Mouse (Mus musculus) liver, adult 2 months (tissue): ENCODE measurements around the gene Slamf9. TPM values are rescaled to one million over a fixed set of nuclear protein-coding genes. Genes with fewer than 3 reads are reported as not detected.

Experiments
- DNase-seq: peaks from one replicate; pipeline ENCODE4 v3.0.0-alpha.2; 2011; ENCODE audit warnings: low read depth, low spot score; ENCODE audit errors: extremely low read depth
- H3K27ac ChIP-seq: fragments of 200-500 bp; replicated peaks from 2 replicates; pipeline ENCODE4 v1.5.1; 2012; ENCODE audit warnings: low read depth, mild to moderate bottlenecking, control low read depth, inconsistent platforms, low read length; ENCODE audit not compliant: insufficient read depth
- H3K27me3 ChIP-seq: fragments of 200-500 bp; 2 replicates; pipeline ENCODE4 v1.6.1; 2012; ENCODE audit warnings: mild to moderate bottlenecking, moderate library complexity, low read length, inconsistent platforms; ENCODE audit not compliant: control insufficient read depth, insufficient read depth
- H3K36me3 ChIP-seq: fragments of 200-500 bp; 2 replicates; pipeline ENCODE4 v1.6.1; 2012; ENCODE audit warnings: low read length, inconsistent platforms; ENCODE audit not compliant: control insufficient read depth, insufficient read depth
- H3K4me1 ChIP-seq: fragments of 200-500 bp; 2 replicates; pipeline ENCODE4 v1.6.1; 2011; ENCODE audit warnings: low read length; ENCODE audit not compliant: control insufficient read depth, insufficient read depth
- H3K4me3 ChIP-seq: fragments of 200-500 bp; 2 replicates; pipeline ENCODE4 v1.5.1; 2011; ENCODE audit warnings: low read depth, mild to moderate bottlenecking, control low read depth, low read length, moderate library complexity; ENCODE audit not compliant: insufficient read depth
- H3K79me2 ChIP-seq: fragments of 200-500 bp; 2 replicates; pipeline ENCODE4 v1.6.1; 2012; ENCODE audit warnings: inconsistent platforms, mild to moderate bottlenecking, low read length, moderate library complexity; ENCODE audit not compliant: control insufficient read depth, insufficient read depth
- H3K9ac ChIP-seq: fragments of 200-500 bp; 2 replicates; pipeline ENCODE4 v1.6.1; 2012; ENCODE audit warnings: low read depth, mild to moderate bottlenecking, control low read depth, inconsistent platforms, low read length
- CTCF ChIP-seq: fragments of 200-500 bp; IDR thresholded peaks from 2 replicates; pipeline ENCODE4 v1.5.1; 2011; ENCODE audit warnings: low read depth, low read length, control low read depth
- POLR2A ChIP-seq: fragments of 200-500 bp; IDR thresholded peaks from 2 replicates; pipeline ENCODE4 v1.6.1; 2011; ENCODE audit warnings: low read length, control low read depth; ENCODE audit not compliant: insufficient read depth; ENCODE audit errors: extremely low read depth
- WGBS: fragments of 180-500 bp; shearing (Covaris S2); methylation state at CpG from one replicate; pipeline ENCODE4 v1.1.7; 2018; 5-methylcytosine and 5-hydroxymethylcytosine counted together
- polyA plus RNA-seq: library from polyadenylated mRNA; depleted of rRNA; stranded (reverse); fragments of >200 nt; gene quantifications from 2 replicates; pipeline ENCODE4 v1.2.3, GENCODE M21; 2012
- total RNA-seq: library from RNA; depleted of rRNA; stranded (reverse); fragments of >200 nt; gene quantifications from 2 replicates; pipeline ENCODE4 v1.2.3, GENCODE M21; 2014

Slamf9 gene
- total and polyA plus RNA-seq, 2 experiments = 0.53 to 0.92 TPM

GRCm38 (mm10) chr1:172478020-172478419 lies 2.9 kb downstream of the Slamf9 start:
- H3K36me3 ChIP-seq = no peaks in the 10 kb centered on the region
- no peaks in the 10 kb centered on the region for H3K27me3 ChIP-seq
- H3K4me1 ChIP-seq = peaks cover 4% of the 10 kb centered on the region; the same call in 1 of the 2 replicates
- H3K27ac ChIP-seq = no peak overlapping the region
- H3K9ac ChIP-seq = no peak overlapping the region
- 82% methylated on average over 5 of the region's 5 CpGs for WGBS
- TF ChIP-seq POLR2A (no peak), CTCF (no peak)
- no peak for DNase-seq
- no peaks in the 10 kb centered on the region for H3K79me2 ChIP-seq
- H3K4me3 ChIP-seq = no peak overlapping the region

GRCm38 (mm10) chr1:172480376-172480775 lies 5.2 kb downstream of the Slamf9 start:
- Histone ChIP-seq H3K27me3 (no peaks in the 10 kb centered on the region), H3K4me3 (no peak overlapping the region), H3K27ac (no peak overlapping the region), H3K4me1 (peaks cover 4% of the 10 kb centered on the region; the same call in 1 of the 2 replicates), H3K9ac (no peak overlapping the region), H3K79me2 (no peaks in the 10 kb centered on the region), H3K36me3 (no peaks in the 10 kb centered on the region)
- DNase-seq = no peak
- no peak for TF ChIP-seq POLR2A
- 84% methylated on average over 4 of the region's 4 CpGs for WGBS

GRCm38 (mm10) chr1:172481111-172481510 lies 6.0 kb downstream of the Slamf9 start:
- Histone ChIP-seq H3K9ac (no peak overlapping the region), H3K4me3 (no peak overlapping the region), H3K36me3 (no peaks in the 10 kb centered on the region), H3K79me2 (no peaks in the 10 kb centered on the region), H3K27ac (no peak overlapping the region), H3K4me1 (peaks cover 4% of the 10 kb centered on the region; the same call in 1 of the 2 replicates), H3K27me3 (no peaks in the 10 kb centered on the region)
- 34% methylated on average over 13 of the region's 13 CpGs for WGBS
- no peak for DNase-seq
- TF ChIP-seq CTCF = no peak
- no peak for TF ChIP-seq POLR2A

- no peak for DNase-seq
- no peak for TF ChIP-seq POLR2A
- peak; percentile 64 for TF ChIP-seq CTCF
- WGBS = under 1% methylated on average over 38 of the region's 38 CpGs
- peak within 1 kb of the TSS; percentile 44 for H3K9ac ChIP-seq
- H3K27ac ChIP-seq = no peak within 1 kb of the TSS
- H3K4me1 ChIP-seq = peaks cover 4% of the 10 kb centered on the region; the same call in 1 of the 2 replicates
- H3K4me3 ChIP-seq = peak within 1 kb of the TSS; percentile 49
- H3K27me3 ChIP-seq = no peaks in the 10 kb centered on the region
- no peaks in the 10 kb centered on the region for H3K79me2 ChIP-seq
- H3K36me3 ChIP-seq = no peaks in the 10 kb centered on the region
Measured at GRCm38 (mm10) chr1:172481540-172482280, 6.6 kb downstream of the Slamf9 start, which contains the start of gene Igsf9. Gene Igsf9 (plus strand): TSS chr1:172481788.

GRCm38 (mm10) chr1:172482518-172483360 lies 7.6 kb downstream of the Slamf9 start:
- Histone ChIP-seq H3K27ac (no peak overlapping the region), H3K36me3 (no peaks in the 10 kb centered on the region), H3K4me3 (no peak overlapping the region), H3K4me1 (peaks cover 4% of the 10 kb centered on the region; the same call in 1 of the 2 replicates), H3K79me2 (no peaks in the 10 kb centered on the region), H3K9ac (no peak overlapping the region), H3K27me3 (no peaks in the 10 kb centered on the region)
- DNase-seq = no peak
- TF ChIP-seq CTCF (no peak), POLR2A (no peak)
- 36% methylated on average over 12 of the region's 12 CpGs for WGBS

DNA sequence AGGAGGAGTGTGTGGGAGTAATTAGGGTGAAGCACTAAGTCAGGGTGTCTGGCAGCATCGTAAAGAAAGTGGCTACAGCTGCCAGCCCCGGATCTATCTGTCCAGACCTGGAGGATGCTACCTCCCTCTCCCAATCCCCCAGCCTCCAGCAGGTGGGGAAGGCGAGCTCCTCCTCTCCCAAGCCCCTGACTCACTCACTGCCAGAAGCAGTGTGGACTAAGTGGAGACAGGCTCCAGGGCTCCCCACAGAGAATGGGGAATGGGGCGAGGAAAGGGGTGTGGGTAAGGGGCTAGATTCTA lies 8.2 kb downstream of the Slamf9 start:
- Histone ChIP-seq H3K4me3 (no peak overlapping the region), H3K9ac (no peak overlapping the region), H3K79me2 (no peaks in the 10 kb centered on the region), H3K36me3 (no peaks in the 10 kb centered on the region), H3K27ac (no peak overlapping the region), H3K4me1 (peaks cover 4% of the 10 kb centered on the region; the same call in 1 of the 2 replicates), H3K27me3 (no peaks in the 10 kb centered on the region)
- no peak for DNase-seq
- TF ChIP-seq POLR2A = no peak
- no peak for TF ChIP-seq CTCF
- 65% methylated on average over 4 of the region's 4 CpGs for WGBS
